Mouse (Mus musculus) forebrain, embryonic 13.5 days (tissue): ENCODE measurements around the gene Cbx6. TPM values are rescaled to one million over a fixed set of nuclear protein-coding genes. Genes with fewer than 3 reads are reported as not detected.

Experiments used
- ATAC-seq: fragments of 200-750 bp; cut with Nextera tagmentation; 2 replicates; pipeline ENCODE4 v1.8.0; 2017
- H3K27ac ChIP-seq: fragments of 300-500 bp; sonication (generic); 2 replicates; pipeline ENCODE4 v1.5.1; 2015; ENCODE audit warnings: inconsistent platforms, mild to moderate bottlenecking, moderate library complexity
- H3K27me3 ChIP-seq: fragments of 300-500 bp; sonication (generic); 2 replicates; pipeline ENCODE4 v1.6.1; 2015; ENCODE audit warnings: mild to moderate bottlenecking, inconsistent platforms
- H3K36me3 ChIP-seq: fragments of 300-500 bp; sonication (generic); 2 replicates; pipeline ENCODE4 v1.6.1; 2015; ENCODE audit warnings: mild to moderate bottlenecking, inconsistent platforms; ENCODE audit not compliant: poor library complexity, severe bottlenecking
- H3K4me1 ChIP-seq: fragments of 300-500 bp; sonication (generic); 2 replicates; pipeline ENCODE4 v1.6.1; 2015; ENCODE audit warnings: inconsistent platforms
- H3K4me2 ChIP-seq: fragments of 300-500 bp; sonication (generic); 2 replicates; pipeline ENCODE4 v1.6.1; 2015; ENCODE audit warnings: inconsistent platforms, mild to moderate bottlenecking, moderate library complexity
- H3K4me3 ChIP-seq: fragments of 300-500 bp; sonication (generic); 2 replicates; pipeline ENCODE4 v1.5.1; 2015; ENCODE audit warnings: mild to moderate bottlenecking, inconsistent platforms
- H3K9ac ChIP-seq: fragments of 300-500 bp; sonication (generic); 2 replicates; pipeline ENCODE4 v1.6.1; 2015; ENCODE audit warnings: mild to moderate bottlenecking, inconsistent platforms
- H3K9me3 ChIP-seq: fragments of 300-500 bp; sonication (generic); replicated peaks from 2 replicates; pipeline ENCODE4 v1.6.1; 2016; ENCODE audit warnings: inconsistent platforms
- WGBS: fragments of 180-500 bp; shearing (Covaris S2); methylation state at CpG from one replicate; pipeline ENCODE4 v1.1.7; 2015; 5-methylcytosine and 5-hydroxymethylcytosine counted together
- polyA plus RNA-seq: library from polyadenylated mRNA; unstranded; fragments of >200 nt; fragmentation: Nextera tagmentation; extraction: Ambion mirVana; gene quantifications from 2 replicates; pipeline ENCODE4 v1.2.1, GENCODE M21; 2015

Gene Cbx6
- polyA plus RNA-seq, 1 experiment from 2014 or later, result 39.0 TPM

DNA sequence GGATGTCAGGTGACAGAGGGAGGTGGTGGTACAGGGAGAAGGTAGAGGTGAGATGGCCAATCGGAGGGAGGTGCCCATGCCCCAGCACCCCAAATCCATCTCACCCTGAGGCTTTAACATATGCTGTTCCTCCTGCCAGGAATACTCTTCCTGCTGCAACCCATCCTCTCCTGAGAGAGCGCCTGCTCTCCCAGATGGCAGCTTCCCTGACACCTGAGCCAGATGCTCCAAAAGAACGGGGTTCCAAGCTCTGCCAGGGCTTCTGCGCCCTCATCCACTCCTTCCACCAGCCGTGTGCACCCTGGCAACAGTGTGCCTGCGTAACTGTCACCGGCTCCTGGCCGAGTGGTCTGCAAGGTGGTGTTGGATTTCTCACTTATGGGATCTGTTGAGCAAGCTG, 36.8 kb downstream of the Cbx6 start:
- Histone ChIP-seq H3K36me3 (no peaks in the 10 kb centered on the region), H3K4me1 (peaks cover 7% of the 10 kb centered on the region; the same call in 1 of the 2 replicates), H3K27me3 (peaks cover 13% of the 10 kb centered on the region), H3K9me3 (no peaks in the 10 kb centered on the region), H3K27ac (no peak overlapping the region), H3K4me2 (no peak overlapping the region), H3K9ac (no peak overlapping the region), H3K4me3 (no peak overlapping the region)
- ATAC-seq, result no peak
- 86% methylated on average over 8 of the region's 8 CpGs for WGBS

DNA sequence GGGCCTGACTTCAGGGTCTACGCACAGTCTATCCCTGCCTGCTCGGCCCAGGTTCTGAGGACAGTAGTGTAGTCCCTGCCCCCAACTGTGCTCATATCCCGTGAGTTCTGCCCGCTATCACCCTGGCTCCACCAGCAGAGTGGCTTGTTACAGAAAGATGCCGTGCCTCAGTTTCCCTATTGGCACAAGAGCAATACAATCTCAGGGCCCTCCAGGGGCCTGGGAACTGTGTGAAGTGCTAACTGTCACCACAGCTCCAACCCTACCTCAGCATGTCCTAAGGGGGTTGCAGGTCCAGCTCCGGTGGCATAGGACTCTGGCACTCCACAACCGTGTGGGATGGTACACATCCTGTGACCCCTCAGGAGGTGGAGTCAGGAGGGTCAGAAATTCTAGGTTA, 37.4 kb downstream of the Cbx6 start:
- H3K4me2 ChIP-seq, result no peak overlapping the region
- no peak overlapping the region for H3K9ac ChIP-seq
- H3K9me3 ChIP-seq, result no peaks in the 10 kb centered on the region
- peaks cover 10% of the 10 kb centered on the region for H3K27me3 ChIP-seq
- H3K36me3 ChIP-seq, result no peaks in the 10 kb centered on the region
- no peak overlapping the region for H3K4me3 ChIP-seq
- 89% methylated on average over 7 of the region's 7 CpGs for WGBS
- ATAC-seq, result no peak
- H3K4me1 ChIP-seq, result peaks cover 7% of the 10 kb centered on the region; the same call in 1 of the 2 replicates
- H3K27ac ChIP-seq, result no peak overlapping the region

DNA sequence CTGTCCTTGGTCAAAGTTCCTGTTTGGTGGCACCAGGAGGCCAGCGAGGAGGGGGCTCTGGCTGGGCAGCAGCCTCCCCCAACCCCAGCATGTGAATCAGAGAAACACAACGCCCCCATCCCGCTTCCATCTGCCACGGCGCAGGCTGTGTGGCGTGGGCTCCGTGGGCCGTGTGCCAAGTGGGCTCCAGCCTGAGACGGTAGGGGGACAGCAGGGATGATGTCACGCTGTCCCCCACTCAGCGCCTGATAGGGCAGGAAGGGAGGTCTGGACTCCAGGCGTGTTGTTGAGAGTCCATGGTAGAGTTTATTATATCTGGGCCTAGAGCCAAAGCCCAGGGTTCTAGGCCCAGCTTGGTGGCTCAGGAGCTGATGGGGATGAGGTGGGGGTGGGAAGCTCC, 38.2 kb downstream of the Cbx6 start:
- Histone ChIP-seq H3K9me3 (no peaks in the 10 kb centered on the region), H3K27ac (no peak overlapping the region), H3K27me3 (0 out of 2 replicates have a peak, but pooled peaks cover 3% of the 10 kb centered on the region), H3K4me1 (peaks cover 7% of the 10 kb centered on the region; the same call in 1 of the 2 replicates), H3K9ac (no peak overlapping the region), H3K4me3 (no peak overlapping the region), H3K4me2 (no peak overlapping the region), H3K36me3 (no peaks in the 10 kb centered on the region)
- no peak for ATAC-seq
- 84% methylated on average over 12 of the region's 12 CpGs for WGBS

DNA sequence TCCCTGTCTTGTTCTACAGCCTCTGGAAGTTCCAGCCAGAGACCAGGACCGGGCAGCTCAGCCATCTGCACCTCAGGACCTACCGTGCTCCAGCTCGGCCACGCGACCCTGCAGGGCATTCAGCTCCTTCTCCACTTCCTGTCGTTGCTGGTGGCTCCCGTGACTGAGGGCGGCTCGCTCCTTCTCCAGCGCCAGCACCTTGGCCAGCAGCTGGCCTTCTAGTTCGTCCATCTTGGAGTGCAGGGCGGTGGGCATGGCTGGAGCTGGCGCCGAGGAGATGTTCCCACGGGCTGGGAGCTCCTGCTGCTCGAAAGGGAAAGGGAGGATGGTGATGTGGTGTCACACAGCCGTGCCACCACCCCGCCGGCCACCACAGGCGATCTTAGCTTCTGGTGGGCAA, 40.3 kb downstream of the Cbx6 start:
- Histone ChIP-seq H3K36me3 (no peaks in the 10 kb centered on the region), H3K9ac (no peak overlapping the region), H3K9me3 (no peaks in the 10 kb centered on the region), H3K27me3 (0 out of 2 replicates have a peak, but pooled peaks cover 3% of the 10 kb centered on the region), H3K4me2 (no peak overlapping the region), H3K27ac (no peak overlapping the region), H3K4me3 (no peak overlapping the region), H3K4me1 (peaks cover 7% of the 10 kb centered on the region; the same call in 1 of the 2 replicates)
- no peak for ATAC-seq
- 41% methylated on average over 20 of the region's 20 CpGs for WGBS

DNA sequence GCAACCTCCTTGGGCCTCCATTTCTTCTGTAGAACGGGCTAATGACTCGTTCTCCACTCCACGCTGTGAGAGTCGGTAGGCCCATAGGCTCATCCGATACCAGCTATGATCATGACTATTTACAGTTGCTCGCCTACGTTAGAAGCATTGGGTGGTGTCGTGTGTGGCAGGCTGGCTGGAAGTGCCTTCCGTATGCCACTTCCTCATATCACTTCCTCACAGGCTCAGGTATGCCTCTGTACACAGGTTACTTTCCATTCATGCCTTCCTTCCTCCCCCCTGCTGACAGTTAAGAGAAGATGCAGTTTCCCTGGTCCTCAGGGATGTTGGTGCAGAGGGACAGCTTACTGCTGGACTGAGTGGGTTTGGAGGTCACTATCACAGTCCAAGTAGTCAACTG, 41.4 kb downstream of the Cbx6 start:
- Histone ChIP-seq H3K9me3 (no peaks in the 10 kb centered on the region), H3K9ac (no peak overlapping the region), H3K4me1 (peaks cover 7% of the 10 kb centered on the region; the same call in 1 of the 2 replicates), H3K4me3 (no peak overlapping the region), H3K36me3 (no peaks in the 10 kb centered on the region), H3K4me2 (no peak overlapping the region), H3K27ac (no peak overlapping the region), H3K27me3 (0 out of 2 replicates have a peak, but pooled peaks cover 3% of the 10 kb centered on the region)
- no peak for ATAC-seq
- 93% methylated on average over 9 of the region's 9 CpGs for WGBS

DNA sequence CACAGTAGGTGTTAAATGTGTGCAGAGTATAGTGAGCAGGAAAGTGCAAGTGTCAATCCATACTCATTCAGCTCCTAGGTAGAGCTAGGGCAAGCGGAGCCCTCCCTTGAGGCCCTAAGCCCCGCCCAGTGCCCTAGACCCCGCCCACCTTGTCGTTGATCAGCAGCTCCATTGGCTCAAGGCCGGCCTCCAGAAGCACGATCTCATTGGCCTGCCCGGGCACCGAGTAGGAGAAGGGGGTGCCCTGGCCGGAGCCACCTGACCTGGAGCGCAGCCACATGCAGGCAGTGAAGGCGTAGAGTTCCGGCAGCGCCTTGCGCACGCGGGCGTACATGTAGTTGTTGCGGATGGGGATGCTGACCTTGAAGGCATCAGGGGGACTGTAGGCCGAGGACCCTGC, 42.0 kb downstream of the Cbx6 start:
- no peaks in the 10 kb centered on the region for H3K9me3 ChIP-seq
- peak overlapping the region; percentile 14 for H3K4me2 ChIP-seq
- H3K9ac ChIP-seq, result no peak overlapping the region
- no peak for ATAC-seq
- H3K4me3 ChIP-seq, result no peak overlapping the region
- no peaks in the 10 kb centered on the region for H3K36me3 ChIP-seq
- 0 out of 2 replicates have a peak, but pooled peaks cover 3% of the 10 kb centered on the region for H3K27me3 ChIP-seq
- no peak overlapping the region for H3K27ac ChIP-seq
- peaks cover 7% of the 10 kb centered on the region; the same call in 1 of the 2 replicates for H3K4me1 ChIP-seq
- 21% methylated on average over 19 of the region's 19 CpGs for WGBS

DNA sequence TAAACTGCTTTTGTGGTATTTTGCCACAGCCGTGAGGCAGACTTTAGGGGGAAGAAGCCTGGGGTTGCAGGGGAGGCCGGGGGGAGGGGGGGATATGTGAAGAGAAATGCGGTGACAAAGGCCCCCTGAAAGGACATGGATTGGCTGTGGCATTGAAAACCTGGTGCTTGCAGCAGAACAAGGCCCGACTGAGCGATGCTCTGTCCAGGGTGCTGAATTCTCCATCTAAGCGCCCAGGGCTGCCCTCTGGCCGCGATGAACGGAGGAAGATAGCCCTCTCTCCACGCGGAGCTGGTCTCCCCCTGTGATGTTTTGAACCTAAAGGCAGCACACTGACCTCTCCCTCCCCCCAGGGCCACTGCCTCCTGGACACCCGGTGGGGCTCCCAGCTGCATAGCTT, 43.0 kb downstream of the Cbx6 start:
- no peaks in the 10 kb centered on the region for H3K36me3 ChIP-seq
- no peak overlapping the region for H3K27ac ChIP-seq
- H3K9me3 ChIP-seq, result no peaks in the 10 kb centered on the region
- H3K27me3 ChIP-seq, result peaks cover 5% of the 10 kb centered on the region; the same call in 1 of the 2 replicates
- no peak overlapping the region for H3K4me2 ChIP-seq
- H3K4me1 ChIP-seq, result peaks cover 7% of the 10 kb centered on the region; the same call in 1 of the 2 replicates
- ATAC-seq, result no peak
- H3K4me3 ChIP-seq, result no peak overlapping the region
- no peak overlapping the region for H3K9ac ChIP-seq
- WGBS, result 3% methylated on average over 12 of the region's 12 CpGs

DNA sequence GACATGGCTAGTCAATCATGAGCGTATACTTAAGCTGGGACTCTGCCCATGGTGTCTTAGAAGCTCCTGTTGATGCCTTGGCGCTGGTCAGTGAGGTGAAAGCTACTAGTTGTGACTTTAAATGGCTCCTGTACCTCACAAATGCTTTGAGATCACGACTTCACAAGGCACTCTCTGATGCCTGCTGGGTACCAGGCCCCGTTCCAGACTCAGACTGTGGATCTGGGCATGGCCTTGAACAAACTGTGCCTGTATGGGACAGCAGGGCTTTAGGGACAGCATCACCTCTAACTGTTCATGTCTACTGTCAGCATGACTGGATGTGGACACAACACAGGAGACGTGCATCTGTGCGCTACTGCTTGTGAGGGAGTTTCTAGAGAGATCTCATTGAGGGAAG, 43.6 kb downstream of the Cbx6 start:
- no peak overlapping the region for H3K4me2 ChIP-seq

DNA sequence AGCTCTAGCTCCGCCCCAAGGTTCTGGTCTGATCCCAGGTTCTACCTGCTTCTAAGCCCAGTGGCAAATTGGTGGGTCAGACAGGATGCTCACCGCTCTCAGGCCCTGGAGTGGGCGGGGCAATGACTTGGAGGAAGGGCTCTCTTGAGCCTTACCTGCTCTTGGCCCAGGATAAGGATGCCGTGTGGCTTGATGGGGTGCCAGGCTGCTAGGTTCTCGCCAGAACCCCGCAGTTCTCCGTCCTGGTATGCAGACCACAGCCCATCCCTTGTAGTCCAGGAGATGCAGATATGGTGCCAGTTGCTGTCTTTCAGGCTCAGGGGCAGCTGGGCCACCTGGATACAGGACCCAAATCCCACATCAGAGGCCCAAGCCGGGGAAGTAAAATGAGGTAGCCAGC, 44.4 kb downstream of the Cbx6 start:
- H3K27me3 ChIP-seq, result peaks cover 5% of the 10 kb centered on the region; the same call in 1 of the 2 replicates
- no peak for ATAC-seq
- no peak overlapping the region for H3K4me2 ChIP-seq
- H3K9ac ChIP-seq, result no peak overlapping the region
- no peak overlapping the region for H3K27ac ChIP-seq
- no peaks in the 10 kb centered on the region for H3K9me3 ChIP-seq
- no peaks in the 10 kb centered on the region; the same call in 1 of the 2 replicates for H3K4me1 ChIP-seq
- H3K4me3 ChIP-seq, result no peak overlapping the region
- no peaks in the 10 kb centered on the region for H3K36me3 ChIP-seq
- WGBS, result 59% methylated on average over 8 of the region's 8 CpGs

More for the DNA sequence above, 43.6 kb downstream of the Cbx6 start:
- H3K4me1 ChIP-seq, result peaks cover 2% of the 10 kb centered on the region; the same call in 1 of the 2 replicates
- no peak overlapping the region for H3K4me3 ChIP-seq
- H3K27ac ChIP-seq, result no peak overlapping the region
- H3K9ac ChIP-seq, result no peak overlapping the region
- peaks cover 5% of the 10 kb centered on the region; the same call in 1 of the 2 replicates for H3K27me3 ChIP-seq
- ATAC-seq, result no peak
- no peaks in the 10 kb centered on the region for H3K36me3 ChIP-seq
- 85% methylated on average over 6 of the region's 6 CpGs for WGBS
- H3K9me3 ChIP-seq, result no peaks in the 10 kb centered on the region

DNA sequence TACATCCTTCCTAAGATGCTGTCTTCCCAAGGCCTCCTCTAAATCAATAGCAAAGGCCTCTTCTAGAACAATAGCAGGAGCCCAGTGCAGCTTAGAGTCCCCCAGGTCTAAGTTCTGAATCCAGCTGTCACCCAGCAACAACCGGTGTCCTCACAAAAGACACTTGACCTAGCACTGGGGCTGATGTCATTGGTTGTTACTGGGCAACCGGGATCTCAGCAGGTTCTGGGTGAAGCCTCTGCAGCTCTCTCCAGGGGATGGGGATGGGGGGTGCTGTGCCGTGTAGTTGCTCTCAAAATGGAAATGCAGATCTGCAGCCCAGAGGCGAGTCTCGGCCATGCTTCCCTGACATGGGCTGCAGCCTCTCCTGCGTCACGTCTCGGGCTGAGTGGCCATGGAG, 46.7 kb downstream of the Cbx6 start:
- Histone ChIP-seq H3K4me1 (no peaks in the 10 kb centered on the region; the same call in 1 of the 2 replicates), H3K27me3 (peaks cover 5% of the 10 kb centered on the region; the same call in 1 of the 2 replicates), H3K4me2 (no peak overlapping the region), H3K9me3 (no peaks in the 10 kb centered on the region), H3K9ac (no peak overlapping the region), H3K4me3 (no peak overlapping the region), H3K36me3 (no peaks in the 10 kb centered on the region), H3K27ac (no peak overlapping the region)
- WGBS, result 38% methylated on average over 8 of the region's 8 CpGs
- no peak for ATAC-seq

DNA sequence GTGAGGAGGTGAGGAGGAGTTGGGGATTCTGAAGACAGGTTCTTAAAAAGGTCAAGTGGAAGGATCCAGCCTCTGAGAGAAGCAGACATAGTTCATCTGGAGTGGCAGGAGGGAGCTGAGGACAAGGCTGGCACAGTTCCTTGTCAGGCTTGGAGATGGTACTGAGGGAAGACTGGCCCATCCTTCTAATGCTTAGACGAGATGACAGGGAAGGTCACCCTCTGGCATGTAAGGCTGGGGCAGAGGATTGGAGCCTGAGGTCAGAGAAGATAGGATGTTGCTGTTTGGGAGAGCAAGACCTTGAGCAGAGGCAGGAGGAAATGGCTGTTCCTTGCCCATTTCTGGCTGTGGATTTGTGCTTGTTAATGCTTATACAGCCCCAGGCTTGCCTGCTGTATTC, 49.4 kb downstream of the Cbx6 start:
- ATAC-seq, result no peak
- Histone ChIP-seq H3K4me3 (no peak overlapping the region), H3K9ac (no peak overlapping the region), H3K27me3 (peaks cover 7% of the 10 kb centered on the region; the same call in 1 of the 2 replicates), H3K4me1 (no peaks in the 10 kb centered on the region; the same call in 1 of the 2 replicates), H3K4me2 (no peak overlapping the region), H3K36me3 (no peaks in the 10 kb centered on the region), H3K9me3 (no peaks in the 10 kb centered on the region), H3K27ac (no peak overlapping the region)
- whole genome bisulfite sequencing, result 68% methylated on average over 1 of the region's 1 CpGs

DNA sequence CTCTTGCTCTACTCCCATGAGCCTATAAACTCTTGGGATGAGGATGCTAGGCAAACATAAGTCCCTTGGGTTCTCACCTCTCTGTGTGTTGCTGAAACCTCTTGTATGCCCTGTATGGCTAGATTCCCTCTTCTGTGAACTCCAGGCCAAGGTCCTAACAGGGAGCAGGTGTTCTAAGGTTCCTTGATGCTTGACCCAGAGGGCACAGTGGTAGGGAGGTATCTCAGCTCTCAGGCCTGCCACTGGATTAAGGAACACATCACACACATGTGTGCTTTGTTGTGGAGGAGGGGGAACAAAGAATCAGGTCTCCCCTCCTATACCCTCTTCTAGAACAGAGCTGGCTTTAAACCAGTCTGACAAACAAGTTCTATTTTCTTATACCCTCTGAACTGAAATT, 56.7 kb downstream of the Cbx6 start, which contains the start of gene Dnal4:
TSS of gene Dnal4 (minus strand) at position 101 of the 400 bp plus-strand sequence.
- Histone ChIP-seq H3K36me3 (no peaks in the 10 kb centered on the region), H3K4me1 (peaks cover 21% of the 10 kb centered on the region), H3K9ac (no peak within 1 kb of the TSS), H3K27me3 (peaks cover 8% of the 10 kb centered on the region), H3K4me2 (no peak within 1 kb of the TSS), H3K27ac (no peak within 1 kb of the TSS), H3K4me3 (no peak within 1 kb of the TSS), H3K9me3 (no peaks in the 10 kb centered on the region)
- no peak for ATAC-seq

DNA sequence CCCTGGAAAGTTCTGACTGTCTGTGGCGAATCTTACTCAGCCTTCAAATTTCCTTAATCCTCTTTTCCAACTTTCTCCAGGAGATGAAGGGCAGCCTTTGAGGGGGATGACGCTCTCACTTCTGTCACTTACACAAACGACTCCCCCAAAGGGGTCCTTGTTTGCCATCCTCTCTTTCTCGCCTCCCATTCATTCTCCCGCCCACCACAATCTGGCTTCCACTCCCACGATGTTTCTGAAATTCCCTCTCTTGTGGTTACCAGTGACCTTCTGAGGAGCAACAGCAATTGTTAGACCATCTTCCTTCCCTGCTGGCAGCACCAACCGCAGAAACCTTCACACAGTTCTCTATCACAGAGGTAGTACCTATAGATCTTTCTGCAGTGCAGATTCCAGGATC, 58.8 kb downstream of the Cbx6 start:
- Histone ChIP-seq H3K4me1 (peaks cover 34% of the 10 kb centered on the region), H3K36me3 (no peaks in the 10 kb centered on the region), H3K27ac (no peak overlapping the region), H3K9me3 (no peaks in the 10 kb centered on the region), H3K9ac (peak overlapping the region; percentile 64; the same call in 1 of the 2 replicates), H3K4me2 (no peak overlapping the region; the same call in 1 of the 2 replicates), H3K27me3 (peaks cover 4% of the 10 kb centered on the region; the same call in 1 of the 2 replicates), H3K4me3 (no peak overlapping the region)
- ATAC-seq, result no peak
- 65% methylated on average over 7 of the region's 7 CpGs for WGBS
